Mouse (Mus musculus): ENCODE results near the gene Aspn.

DNA sequence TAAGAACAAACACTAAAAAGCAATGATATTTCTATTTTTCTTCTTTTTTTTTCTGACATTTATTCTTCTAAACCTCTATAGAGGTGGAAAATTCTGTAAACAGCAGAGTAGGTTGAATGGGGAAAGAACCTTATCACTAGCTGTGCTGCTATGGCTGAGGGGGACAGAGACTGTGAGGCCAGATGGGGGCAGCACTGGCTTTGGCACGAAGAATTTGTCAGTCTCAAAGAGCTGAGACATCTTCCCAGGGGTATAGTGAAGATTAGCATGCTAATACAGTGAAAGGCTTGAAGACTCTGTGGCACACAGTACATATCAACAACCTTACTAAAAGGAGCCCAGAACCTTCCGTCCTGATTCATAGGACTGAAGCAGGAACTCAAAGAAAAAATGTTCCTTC, 14.9 kb downstream of the Aspn start:
- TF ChIP-seq POLR2A (IDR thresholded peaks at IDR 0.05; ENCODE audit: borderline replicate concordance, control insufficient read depth, low read depth, low read length) (no peak), CTCF (IDR thresholded peaks at IDR 0.05; ENCODE audit: control insufficient read depth, insufficient read depth, low read length) (peak; percentile 30; the same call in 1 of the 2 replicates)
